Mouse (Mus musculus) B cell, adult 2 months (primary cell): ENCODE measurements around the gene Ptprd.

Source experiments
- DNase-seq, 2 experiments: peaks; one replicate each; pipeline ENCODE4 v3.0.0; 2022

Gene Ptprd

GRCm38 (mm10) chr4:76282886-76283285, 1928.9 kb downstream of the Ptprd start:
- DNase-seq, result no peak

DNA sequence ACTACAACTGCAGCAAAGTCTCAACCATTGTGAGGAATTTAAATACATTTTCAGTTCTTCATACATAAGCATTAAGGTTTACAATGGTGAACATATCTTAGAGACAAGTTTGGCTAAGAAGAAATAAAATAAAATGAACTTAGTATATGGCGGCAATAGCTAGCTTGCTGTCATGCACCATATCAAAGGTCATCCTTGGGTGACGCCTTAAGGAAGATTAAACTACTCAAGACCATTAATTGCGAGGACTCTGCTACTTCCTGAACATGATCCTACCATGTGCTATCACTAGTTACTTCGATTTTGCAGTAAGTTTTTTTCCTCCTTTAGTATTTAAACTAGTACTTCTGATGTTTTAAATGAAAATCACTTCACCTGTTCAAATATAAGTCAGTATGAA, 1949.0 kb downstream of the Ptprd start:
- DNase-seq, result no peak

- DNase-seq, result no peak
Observed at GRCm38 (mm10) chr4:76260686-76261085, 1951.1 kb downstream of the Ptprd start.

DNA sequence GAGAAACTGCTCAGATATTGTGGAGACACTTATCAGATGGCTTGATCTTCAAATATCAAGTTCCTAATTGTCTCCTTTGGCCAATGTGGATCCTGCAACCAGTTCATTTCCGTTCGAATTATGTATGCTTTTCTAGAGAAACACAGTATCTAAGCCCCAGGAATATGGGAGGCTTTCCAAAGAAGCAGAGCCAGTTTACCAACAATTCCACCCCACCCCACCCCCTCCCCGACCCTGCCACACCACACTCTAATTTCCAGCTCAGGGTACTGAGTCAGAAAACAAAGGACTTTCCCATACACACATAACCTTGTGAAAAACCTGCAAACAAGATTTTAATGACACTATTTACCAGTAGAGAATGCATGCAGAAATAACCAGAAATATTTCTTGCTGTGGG, 1951.5 kb downstream of the Ptprd start:
- no peak for DNase-seq

- no peak for DNase-seq
Observed at GRCm38 (mm10) chr4:76259636-76260035, 1952.1 kb downstream of the Ptprd start.

DNA sequence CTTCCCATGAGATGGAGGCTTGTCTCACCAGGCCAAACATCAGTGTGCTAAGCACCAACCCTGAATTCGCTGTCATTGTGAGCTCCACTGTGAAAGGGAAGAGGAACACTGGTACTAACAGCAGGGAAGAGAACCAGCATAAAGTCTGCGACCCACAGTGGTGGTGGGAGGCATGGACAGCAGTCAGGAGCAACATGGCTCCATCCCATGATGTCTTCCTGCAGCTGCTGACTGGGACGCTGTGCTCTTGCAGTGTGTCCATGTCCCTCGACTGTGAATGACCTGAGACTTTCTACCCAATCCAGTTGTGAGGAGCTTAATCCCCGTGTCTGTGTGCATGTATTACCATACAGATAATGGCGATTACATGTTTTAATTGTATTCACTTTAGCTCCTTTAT, 1967.4 kb downstream of the Ptprd start:
- DNase-seq, result no peak

- DNase-seq, result no peak
Observed at GRCm38 (mm10) chr4:76241542-76241941, 1970.2 kb downstream of the Ptprd start.

DNA sequence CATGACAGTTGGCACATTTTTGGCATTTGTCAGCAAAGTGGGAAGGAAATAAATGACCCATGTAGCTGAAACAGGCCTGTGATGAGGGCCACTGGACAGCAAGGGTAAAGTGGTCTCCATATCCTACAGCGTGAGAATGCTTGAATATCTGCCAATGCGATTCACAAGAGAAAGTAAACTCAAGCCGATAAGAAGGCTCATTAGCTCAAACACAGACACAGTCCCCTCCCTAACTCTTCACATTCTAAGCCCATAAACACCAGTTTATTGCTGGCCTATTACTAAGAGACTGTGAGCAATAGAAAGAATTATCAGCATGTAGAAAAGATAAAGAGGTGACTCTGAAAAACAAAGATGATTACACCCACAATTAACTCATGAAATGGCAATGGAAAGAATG, 1970.6 kb downstream of the Ptprd start:
- no peak for DNase-seq

DNA sequence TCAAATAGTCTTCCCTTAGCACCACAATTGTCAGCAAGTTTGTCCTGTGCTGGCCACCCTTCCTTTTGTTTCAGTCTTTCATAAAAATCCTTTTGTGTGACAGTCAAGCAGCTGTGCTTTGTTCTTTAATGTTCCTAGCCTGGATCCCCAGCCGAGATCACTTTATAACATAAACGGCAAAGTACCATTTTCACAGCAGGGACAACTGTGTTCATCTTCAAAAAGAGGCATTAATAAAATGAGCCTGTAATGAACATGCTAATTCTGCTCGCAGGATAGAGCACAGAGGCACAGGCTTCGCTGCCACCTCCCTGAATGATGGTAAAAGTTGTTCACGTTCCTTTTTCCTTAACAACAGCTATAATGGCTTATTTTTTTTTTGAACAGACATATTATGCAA, 1972.7 kb downstream of the Ptprd start:
- DNase-seq, result no peak

DNA sequence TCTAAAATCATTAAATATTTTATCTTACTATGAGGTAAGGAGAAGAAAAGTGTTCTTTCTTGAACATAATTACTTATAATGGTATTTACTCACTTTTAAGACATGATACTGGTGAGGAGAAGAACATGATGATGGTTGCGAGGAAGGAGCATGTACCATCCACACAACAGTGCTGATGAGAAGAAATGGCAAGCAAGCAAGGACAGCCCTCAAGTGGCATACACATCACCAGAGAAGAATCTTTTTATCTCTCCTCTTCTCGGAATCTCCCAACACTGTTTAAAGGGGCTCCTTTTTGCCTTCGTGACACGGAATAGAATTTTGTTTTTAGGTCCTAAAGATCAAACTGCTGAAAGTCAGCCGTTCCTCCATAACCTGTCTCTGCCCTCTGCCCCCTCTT, 1973.2 kb downstream of the Ptprd start:
- DNase-seq, result no peak

DNA sequence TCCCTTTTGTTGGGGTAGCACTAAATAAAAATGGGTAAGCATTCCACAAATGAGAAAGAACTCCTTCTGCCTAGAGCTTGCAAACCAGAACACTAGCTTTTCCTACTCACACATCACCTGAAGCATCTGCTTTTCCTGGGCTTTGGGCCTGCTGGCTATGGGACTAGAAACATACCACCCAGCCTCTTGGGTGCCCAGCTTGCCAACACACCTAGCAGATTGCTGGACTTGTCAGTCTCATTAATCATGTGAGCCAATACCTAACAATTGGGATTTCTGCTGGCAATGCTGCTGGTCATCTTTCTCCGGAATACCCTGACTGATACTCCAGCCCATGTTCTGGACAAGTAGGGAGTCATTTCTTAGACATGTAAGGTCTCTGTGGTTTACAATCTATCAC, 1973.9 kb downstream of the Ptprd start:
- no peak for DNase-seq

- DNase-seq, result no peak
Observed at GRCm38 (mm10) chr4:76223720-76224119, 1988.0 kb downstream of the Ptprd start.

- DNase-seq, result no peak
Observed at GRCm38 (mm10) chr4:76222520-76222919, 1989.2 kb downstream of the Ptprd start.

- no peak for DNase-seq
Observed at GRCm38 (mm10) chr4:76218065-76218464, 1993.7 kb downstream of the Ptprd start.

DNA sequence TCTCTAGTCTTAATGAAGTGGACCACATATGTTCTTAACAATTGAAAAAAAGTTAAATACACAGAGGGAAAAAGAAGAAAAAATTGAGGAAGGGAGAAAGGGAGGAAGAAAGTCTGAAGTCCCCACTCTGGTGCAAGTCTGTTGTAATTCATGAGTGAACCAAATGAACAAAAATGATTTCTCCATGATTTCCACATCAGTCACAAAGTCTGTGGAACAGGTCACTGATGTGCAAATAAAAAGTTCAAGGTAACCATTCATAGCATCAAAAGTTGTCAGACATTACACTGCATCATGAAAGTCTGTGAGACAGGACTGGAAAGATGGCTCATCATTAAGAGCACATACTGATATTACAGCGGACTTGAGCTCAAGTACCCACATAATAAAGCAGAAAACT, 1996.6 kb downstream of the Ptprd start:
- no peak for DNase-seq

DNA sequence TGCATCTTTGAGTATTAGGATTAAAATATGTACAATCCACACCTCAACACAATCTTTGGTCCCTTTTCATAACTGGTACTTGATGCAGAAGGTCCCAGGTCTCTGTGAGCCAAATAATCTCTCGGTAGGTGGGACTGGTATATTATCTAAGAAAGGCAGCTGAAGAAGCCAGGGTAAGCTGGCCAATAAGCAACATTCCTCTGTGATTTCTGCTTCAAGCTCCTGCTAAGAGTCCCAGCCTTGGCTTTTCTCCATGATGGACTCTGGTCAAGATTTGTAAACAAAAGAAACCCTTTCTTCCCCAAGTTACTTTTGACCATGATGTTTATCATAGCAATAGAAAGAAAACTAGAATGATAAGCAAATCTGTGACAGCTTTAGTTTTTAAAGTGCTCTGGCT, 2012.4 kb downstream of the Ptprd start:
- DNase-seq, result no peak

DNA sequence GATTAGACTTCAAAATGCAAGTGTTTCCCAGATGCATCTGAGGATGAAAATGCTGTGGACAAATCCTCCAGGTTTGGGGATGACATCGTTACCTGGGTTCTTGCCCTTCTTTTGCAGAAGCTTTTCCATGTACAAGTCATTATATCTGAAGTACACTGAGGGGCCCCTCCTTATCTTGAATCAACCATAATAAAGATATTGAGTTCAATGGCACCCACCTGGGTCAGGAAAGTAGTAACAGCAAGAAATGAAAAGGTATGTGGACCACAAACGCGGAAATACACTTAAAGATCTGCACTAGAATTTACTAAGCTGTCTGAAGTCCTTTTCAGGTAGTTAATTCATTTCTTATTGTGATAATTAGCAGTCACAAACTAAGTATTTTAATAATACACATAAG, 2017.0 kb downstream of the Ptprd start:
- DNase-seq, result no peak

- DNase-seq, result no peak
Observed at GRCm38 (mm10) chr4:76193496-76193895, 2018.3 kb downstream of the Ptprd start.

DNA sequence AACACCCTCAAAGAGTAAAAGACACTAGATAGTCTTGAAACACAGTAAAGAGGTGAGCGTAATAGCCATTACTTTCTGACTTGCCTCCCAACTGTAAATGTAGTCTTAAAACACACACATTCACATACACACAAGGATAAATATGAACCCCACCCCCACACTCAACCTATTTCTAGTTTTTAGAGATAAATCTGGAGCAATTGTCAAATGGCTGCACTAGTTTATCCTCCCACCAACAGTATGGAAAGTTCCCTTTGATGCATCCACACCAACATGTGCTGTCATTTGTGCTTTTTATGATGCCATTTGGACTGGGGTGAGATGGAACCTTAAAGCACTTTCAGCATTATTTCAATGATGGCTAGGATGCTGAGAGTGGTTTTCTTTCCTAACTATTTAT, 2019.7 kb downstream of the Ptprd start:
- DNase-seq, result no peak

GRCm38 (mm10) chr4:76190788-76191187, 2021.0 kb downstream of the Ptprd start:
- no peak for DNase-seq

DNA sequence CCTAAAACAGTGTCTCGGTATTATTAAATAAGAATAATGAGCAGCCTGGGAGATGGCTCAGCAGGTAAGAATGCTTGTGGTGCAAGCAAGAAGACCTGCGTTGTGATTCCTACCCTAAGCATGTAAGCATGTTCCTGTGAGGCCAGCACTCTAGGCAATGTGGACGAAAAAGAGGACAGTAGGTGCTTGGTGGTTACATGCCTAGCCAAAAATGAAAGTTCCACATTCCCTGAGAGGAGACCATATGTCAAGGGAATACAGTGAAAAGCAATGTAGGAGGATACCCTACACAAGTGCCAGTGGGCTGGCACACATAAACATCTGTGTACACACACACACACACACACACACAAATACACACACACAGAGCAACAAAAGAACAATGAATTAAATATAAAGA, 2028.7 kb downstream of the Ptprd start:
- DNase-seq, result no peak

- no peak for DNase-seq
Observed at GRCm38 (mm10) chr4:76179497-76179896, 2032.3 kb downstream of the Ptprd start.

- no peak for DNase-seq
Observed at GRCm38 (mm10) chr4:76175086-76175485, 2036.7 kb downstream of the Ptprd start.

GRCm38 (mm10) chr4:76155750-76156149, 2056.0 kb downstream of the Ptprd start:
- no peak for DNase-seq

GRCm38 (mm10) chr4:76154190-76154589, 2057.6 kb downstream of the Ptprd start:
- no peak for DNase-seq

DNA sequence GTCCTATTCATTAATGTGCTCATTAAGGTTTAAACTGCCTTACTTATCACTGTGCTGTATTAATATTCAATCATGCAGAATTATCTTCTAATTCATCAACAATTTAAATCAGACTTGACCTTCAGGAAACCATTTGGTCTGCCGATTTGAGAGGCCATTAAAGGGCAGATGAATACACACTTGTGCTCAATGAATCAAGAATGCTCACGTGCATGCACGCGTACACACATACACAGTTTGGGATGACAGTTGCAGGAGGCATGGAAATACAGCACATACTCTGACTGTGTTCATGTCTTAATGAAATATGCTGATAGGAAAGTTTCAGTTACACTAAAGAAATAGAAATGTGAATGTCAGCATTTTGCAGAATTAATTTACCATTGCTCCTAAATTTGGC, 2066.8 kb downstream of the Ptprd start:
- no peak for DNase-seq
